Mouse (Mus musculus): Measurements from ENCODE around the gene Uqcrq.

The Uqcrq gene

GRCm38 (mm10) chr11:53430670-53431346 lies at the start of gene Uqcrq, which contains the start of gene Gdf9:
Gene Uqcrq (minus strand): TSS chr11:53430831.
Gene Gdf9 (plus strand): TSS chr11:53431023.
- DNase-seq, result peak; percentile 98

- DNase-seq, result no peak
Measured at GRCm38 (mm10) chr11:53479783-53480301, 49.2 kb upstream of the Uqcrq start, which contains the start of the genes Gm9945 and Sowaha. Gene Gm9945 (plus strand): TSS chr11:53480166. Gene Sowaha (minus strand): TSS chr11:53480274.

DNA sequence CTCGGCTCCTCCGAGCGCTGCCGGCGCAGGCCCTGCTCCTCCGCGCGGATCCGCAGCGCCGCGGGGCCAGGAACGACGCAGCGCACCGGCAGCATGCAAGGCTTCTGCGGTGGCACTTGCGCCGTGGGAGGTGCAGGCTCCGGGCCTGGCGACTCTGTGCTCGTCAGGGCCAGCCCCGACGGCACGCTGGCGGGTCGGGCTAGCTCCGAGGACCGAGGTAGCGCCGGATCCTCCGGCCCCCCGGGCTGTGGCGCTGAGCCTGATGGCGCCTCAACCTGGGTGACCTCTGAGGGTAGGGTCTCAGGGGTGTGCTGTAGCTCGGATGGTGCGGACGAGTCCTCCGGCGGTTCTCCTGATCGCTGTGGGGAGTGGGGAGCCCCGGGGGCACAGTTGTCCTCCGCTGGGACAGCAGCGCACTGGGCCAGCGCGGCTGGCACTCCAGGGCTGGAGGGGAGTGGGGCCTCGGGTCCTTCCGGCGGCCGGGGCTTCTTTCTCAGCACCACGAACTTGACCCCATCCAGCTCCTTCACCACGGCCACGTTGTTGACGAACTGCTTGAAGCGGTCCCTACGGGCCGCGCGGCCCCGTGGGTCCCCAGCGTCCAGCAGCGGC lies 48.6 kb upstream of the Uqcrq start:
- DNase-seq, result peak; percentile 72

DNA sequence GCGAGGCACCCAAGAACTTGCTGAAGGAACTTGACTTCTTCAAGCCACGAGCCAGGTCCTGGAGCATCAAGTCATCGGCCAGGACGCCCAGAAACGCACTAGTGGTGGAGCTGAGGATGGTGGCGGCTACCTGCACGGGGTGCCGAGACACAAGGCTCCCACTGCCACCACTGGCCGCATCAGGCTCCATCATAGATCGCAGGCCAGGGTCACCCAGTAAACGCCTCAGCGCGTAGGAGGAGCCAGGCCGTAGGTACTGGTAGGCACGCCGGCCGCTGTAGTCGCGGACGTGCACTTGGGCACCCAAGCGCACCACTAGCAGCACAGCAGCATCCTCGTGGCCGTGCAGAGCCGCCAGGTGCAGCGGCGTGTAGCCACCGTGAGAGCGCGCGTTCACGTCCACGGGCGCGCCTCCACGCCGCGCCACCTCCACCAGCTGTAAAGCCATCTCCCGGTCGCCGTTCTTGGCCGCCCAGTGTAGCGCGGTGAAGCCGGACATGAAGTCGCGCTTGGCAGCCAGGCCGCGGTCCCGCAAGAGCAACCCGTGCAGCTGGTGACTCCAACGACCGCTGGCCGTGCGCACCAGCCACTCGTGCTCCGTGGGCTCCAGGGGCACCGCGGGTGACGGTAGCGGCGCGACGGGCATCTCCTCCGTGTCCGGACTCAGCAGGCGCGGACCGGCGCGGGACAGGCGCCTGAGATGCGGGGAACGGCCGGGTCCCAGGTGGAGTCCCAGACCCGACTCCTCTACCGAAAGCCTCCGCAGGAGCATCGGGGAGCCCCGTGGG lies 47.9 kb upstream of the Uqcrq start:
- DNase-seq, result peak; percentile 63

- DNase-seq, result no peak
Measured at GRCm38 (mm10) chr11:53477833-53478232, 47.2 kb upstream of the Uqcrq start.

GRCm38 (mm10) chr11:53475620-53476019 lies 45.0 kb upstream of the Uqcrq start:
- no peak for DNase-seq

- no peak for DNase-seq
Measured at GRCm38 (mm10) chr11:53472709-53473108, 42.1 kb upstream of the Uqcrq start.

DNA sequence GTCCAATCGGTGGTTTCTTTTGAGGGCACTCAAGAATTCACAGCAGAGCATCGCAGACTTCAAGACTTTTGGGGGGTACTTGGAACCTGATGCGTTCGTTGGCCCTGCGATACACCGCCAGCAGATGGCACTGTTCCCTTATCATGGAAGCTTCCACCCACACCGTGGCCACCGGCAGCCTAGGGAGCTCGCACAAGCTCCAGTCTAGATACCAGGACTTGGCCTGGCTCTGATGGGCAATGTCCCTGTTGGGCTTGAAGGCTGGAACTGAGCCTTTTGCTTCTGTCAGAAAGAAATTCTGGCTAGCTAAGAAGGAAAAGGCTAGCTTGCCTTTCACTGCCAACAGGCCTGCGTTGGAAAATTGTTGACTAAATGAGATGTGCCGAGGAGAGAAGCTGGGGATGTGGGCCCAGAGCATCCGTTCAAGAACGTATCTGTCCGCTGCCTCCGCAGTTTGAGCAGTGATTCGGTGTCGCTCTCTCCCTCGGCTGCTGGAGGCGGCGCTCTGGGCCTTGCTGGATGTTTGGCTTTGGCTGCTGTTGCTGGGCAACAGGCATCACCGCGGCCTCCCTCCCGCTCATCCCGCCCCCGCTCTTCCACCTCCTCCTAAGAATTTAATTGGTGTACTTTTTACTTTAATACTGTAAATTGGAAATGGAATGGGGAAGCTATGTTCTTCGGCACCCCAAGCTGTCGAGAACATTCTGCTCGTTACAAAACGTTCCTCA lies 39.5 kb upstream of the Uqcrq start, which contains the start of gene Gm9837:
Gene Gm9837, minus strand, starts transcription at position 512 of the 728 bp plus-strand sequence.
- DNase-seq, result peak; percentile 89

- DNase-seq, result no peak
Measured at GRCm38 (mm10) chr11:53469294-53469967, 38.8 kb upstream of the Uqcrq start.

DNA sequence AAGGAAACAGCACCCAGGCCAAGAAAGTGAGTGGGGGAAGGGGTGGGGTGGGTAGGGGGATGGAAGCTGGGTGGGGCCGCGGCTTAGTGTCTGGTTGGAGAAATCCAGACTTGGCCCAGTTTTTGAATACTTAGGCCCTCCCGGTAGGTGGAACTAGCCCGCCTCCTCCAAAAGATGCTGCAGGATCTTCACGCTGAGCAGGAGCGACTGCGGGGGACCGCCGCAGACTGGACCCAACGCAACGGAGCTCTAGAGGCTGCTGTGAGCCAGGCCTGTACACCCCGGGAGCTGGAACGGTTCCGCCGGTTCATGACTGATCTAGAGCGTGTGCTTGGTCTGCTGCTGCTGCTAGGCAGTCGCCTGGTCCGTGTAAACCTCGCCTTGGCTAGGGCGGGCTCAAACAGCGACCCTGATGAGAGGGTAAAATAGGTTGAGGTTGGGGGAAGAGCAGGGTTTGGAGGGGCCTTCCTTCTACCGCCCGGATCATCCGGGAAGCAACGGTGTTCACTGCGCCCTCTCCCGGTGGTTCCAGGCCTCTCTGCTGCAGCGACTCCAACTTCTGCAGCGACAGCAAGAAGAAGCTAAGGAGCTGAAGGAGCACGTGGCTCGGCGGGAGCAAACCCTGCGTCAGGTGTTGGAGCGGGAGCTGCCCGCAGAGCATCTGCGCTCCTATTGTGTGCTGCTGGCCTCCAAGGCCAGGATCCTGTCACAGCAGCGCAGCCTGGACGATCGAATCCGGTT lies 35.8 kb upstream of the Uqcrq start:
- DNase-seq, result peak; percentile 83

- peak; percentile 77 for DNase-seq
Measured at GRCm38 (mm10) chr11:53463551-53464424, 33.2 kb upstream of the Uqcrq start.

GRCm38 (mm10) chr11:53461727-53462126 lies 31.1 kb upstream of the Uqcrq start:
- DNase-seq, result no peak

DNA sequence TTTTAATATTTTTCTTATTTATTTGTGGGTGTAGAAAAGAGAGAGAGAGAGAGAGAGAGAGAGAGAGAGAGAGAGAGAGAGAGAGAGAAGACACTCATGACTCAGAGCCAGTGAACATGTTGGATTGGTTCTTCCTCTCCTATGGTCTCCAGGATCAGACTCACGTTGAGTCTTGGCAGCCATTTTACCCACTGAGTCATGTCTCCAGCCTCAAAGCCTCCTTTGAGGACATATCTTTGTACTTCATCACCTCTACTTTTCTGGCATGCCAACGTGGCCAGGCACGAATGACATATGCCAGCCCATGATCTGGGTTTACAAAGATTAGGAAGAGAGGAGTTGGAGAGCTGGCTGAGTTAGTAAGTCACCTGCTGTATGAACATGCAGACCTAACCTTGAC lies 29.6 kb upstream of the Uqcrq start:
- DNase-seq, result no peak

GRCm38 (mm10) chr11:53458996-53459395 lies 28.4 kb upstream of the Uqcrq start:
- DNase-seq, result no peak

GRCm38 (mm10) chr11:53457372-53457954 lies 26.8 kb upstream of the Uqcrq start:
- no peak for DNase-seq

GRCm38 (mm10) chr11:53456474-53457371 lies 26.1 kb upstream of the Uqcrq start, which contains the start of the genes Gm10447 and Shroom1:
Gene Gm10447 (minus strand): TSS chr11:53457110.
Gene Shroom1 (plus strand): TSS chr11:53457205.
- peak; percentile 29 for DNase-seq

DNA sequence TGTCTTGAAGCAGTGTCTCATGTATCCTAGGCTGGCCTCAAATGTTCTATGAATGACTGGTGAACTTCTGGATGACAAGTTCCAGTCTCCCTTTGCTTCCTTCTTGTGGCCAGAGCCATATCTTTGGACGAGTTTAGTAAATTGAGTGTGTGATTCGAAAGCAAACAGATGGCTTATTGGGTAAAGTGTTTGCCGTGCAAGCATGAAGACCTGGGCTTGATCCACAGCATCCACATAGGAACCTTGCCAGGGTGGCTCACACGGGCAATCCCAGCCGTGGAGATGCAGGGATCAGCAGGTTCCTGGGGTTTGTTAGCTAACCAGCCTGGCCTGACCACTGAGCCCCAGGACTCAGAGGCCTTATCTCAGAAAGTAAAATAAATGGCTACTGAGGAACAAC lies 22.4 kb upstream of the Uqcrq start:
- no peak for DNase-seq

GRCm38 (mm10) chr11:53452396-53452795 lies 21.8 kb upstream of the Uqcrq start:
- DNase-seq, result no peak

DNA sequence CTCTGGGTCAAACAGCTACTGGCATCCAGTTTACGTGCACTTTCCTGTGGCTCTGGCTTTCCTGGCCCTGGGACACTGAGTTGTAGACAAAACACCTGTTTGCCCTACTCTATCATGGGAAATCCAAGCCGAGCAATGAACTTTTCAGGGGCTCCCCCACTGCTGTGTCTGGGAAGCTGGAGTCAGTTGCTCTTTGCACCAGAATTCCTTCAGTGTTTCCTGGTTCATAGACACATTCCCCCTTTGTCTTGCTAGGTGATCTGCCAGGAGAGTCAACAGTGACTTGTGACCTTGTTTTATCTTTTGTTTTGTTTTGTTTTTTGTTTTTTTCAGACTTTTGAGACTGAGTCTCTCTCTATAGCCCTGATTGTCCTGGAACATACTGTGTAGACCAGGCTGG lies 20.7 kb upstream of the Uqcrq start:
- no peak for DNase-seq

All from right cerebral cortex, postnatal 25 days (tissue).